Mouse (Mus musculus): Measurements from ENCODE around the gene Slc5a11. TPM values are rescaled to one million over a fixed set of nuclear protein-coding genes. Genes with fewer than 3 reads are reported as not detected.

The Slc5a11 gene
- total RNA-seq (2021): not detected
- long read RNA-seq, experiment 1: 0 reads
- long read RNA-seq, experiment 2: 0 reads

DNA sequence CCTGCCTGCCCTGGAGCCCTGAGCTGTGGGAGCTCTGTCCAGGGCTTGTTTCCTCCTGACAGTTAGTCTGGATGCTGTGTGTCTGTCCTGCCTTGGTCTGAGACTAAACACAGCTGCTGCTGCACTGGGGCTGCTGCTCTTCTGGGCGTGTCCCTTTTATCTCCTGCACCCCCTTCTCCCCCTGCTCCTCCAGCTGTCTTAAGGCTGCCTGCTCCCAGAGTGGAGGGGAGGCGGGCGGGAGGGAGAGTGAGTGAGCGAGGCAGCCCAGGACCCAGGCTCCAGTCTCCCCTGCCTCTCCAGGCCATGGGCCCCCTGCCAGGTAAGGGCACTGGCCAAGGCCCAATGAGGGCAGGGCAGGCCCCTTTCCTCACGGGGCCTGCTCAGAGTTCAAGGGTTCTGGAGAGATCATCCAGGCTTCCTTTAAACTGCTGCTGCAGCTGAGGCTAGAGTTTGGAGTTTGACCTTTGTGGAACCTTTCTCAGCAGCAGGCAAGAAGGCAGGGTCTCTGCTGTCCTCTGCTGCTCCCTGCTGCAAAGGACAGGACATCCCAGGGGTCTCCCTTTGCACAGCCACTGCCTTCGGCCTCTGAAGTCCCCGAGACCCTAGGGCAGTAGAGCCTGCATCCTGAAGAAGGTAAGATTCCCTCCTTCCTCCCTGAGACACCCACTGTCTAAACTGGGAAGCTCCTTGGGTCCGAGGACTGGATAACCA, at the start of gene Slc5a11:
Gene Slc5a11, plus strand, starts transcription at position 416 of the 711 bp plus-strand sequence.
- DNase-seq: peak; percentile 16

DNA sequence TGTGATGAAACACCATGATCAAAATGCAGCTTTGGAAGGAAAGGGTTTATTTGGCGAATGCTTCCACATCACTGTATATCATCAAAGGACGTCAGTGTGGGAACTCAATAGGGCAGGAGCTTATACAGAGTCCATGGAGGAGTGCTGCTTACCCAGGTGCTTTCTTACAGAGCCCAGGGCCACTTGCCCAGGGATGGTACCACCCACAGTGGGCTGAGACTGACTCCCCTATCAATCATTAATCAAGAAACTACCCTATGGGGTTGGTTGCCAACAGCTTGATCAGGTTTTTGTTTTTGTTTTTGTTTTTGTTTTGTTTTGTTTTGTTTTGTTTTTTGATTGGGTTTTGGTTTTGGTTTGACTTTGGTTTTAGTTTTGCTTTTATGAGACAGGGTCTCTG, 47.1 kb upstream of the Slc5a11 start:
- DNase-seq: no peak

DNA sequence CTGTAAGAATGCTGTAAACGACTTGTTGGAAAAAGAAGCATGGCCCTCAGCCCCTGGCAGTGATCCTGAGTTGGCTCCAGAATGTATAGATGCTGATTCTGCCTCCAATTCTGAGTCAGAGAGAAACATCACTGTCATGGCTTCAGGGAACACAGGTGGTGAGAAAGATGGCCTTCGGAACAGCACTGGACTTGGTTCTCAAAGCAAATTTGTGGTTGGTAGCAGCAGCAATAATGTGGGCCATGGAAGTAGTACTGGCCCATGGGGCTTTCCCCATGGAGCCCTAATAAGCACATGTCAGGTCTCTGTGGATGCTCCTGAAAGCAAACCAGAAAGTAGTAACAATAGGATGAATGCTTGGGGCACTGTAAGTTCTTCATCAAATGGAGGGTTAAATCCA, 45.0 kb upstream of the Slc5a11 start:
- no peak for DNase-seq

DNA sequence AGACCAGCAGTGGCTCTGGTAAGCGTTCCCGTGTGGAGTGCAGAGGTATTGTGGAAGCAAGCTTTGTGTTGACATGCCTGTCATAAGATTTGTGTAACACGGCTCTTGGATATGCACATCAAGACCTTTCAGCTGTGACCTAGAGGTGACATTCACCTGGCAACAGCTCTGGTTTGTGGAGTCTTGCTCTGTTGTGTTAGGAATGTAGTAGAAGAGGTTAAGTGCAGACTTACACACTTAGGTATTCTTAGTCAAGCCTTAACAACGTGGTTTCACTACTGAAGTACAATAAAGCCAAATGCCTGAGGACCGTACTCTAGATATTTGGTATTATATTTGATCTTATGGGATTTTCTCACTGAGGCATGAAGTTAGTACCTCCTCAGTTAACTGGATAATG, 42.5 kb upstream of the Slc5a11 start:
- no peak for DNase-seq

DNA sequence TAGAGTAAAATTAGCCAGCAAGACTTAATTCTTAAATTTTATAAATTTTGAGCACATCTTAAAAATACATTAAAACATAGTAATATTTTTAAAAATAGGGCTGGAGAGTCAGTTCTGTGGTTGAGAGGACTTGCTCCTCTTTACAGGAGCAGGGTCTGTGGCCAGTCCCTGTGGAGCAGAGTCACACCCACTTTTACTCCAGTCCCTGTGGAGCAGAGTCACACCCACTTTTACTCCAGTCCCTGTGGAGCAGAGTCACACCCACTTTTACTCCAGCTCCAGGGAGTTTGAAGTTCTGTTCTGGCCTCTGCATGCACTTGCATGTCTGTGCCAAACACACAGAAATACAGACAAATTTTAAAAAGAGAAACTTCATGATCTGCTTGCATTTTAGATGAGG, 37.4 kb upstream of the Slc5a11 start:
- no peak for DNase-seq

DNA sequence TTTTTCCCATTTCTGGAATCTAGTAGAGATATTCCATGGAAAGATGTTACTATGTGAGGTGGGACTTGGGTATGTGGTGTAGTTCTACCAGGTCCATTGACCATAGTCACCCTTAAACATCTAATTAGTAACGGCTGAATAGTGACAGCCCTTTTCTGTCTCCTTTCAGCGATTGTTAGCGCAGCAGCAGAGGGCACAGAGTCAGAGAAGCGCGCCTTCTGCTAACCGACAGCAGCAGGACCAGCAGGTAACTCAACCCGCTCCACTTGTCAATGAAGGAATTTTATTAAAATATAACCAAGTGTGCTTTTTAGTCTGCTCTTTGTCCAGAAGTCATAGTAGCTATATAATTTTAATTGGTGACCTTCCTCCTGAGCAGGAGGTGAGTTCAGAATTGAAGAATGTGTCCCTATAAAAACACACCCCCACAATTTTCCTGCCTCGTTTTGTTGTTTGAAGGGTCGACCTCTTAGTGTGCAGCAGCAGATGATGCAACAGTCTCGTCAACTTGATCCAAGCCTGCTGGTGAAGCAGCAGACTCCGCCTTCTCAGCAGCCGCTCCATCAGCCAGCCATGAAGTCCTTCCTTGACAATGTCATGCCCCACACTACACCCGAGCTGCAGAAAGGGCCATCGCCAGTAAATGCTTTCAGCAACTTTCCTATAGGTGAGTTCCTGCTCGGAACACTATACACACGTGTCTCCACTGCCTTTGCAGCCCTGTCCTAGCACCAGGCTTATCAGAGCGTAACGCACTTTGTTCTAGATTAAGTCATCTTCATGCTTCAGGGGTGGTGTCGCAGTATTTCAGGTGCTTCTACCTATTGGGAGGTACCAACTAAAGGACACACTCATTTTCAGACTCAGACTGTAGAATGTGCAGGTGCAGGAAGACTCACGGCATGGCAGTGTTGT, 32.5 kb upstream of the Slc5a11 start:
- no peak for DNase-seq

DNA sequence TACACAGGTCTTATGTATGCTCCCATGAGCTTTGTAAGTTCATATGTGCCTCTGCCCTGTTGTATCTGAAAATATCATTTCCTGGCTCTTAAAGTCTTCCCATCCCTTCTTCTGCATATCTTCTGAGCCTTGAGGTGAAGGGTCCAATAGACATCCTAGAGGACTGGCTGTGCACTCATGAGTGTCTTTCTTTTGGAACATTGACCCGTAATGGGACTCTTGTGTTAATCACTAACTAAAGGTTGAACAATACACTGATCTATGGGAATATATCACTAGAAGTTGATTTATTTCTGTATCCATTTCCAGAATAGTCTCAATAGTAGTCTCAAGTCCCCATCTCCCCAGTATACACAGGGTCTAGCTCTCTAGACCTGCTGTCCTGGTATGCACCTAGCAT, 29.7 kb upstream of the Slc5a11 start:
- no peak for DNase-seq

DNA sequence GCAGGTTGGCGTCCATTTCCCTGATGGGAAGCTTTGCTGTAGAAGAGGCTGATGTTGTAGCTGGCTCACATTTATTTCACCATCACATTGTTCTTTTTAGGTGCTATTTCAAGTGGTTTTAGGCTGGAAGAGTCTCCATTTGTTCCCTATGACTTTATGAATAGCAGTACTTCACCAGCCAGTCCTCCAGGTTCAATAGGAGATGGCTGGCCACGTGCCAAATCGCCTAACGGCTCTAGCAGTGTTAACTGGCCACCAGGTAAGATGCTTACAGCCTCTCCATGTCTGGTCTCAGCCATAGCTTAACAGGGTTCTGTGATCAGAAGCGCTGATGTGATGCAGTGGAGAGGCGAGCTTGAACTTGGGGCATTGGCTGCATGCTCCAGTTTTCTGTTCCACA, 28.1 kb upstream of the Slc5a11 start:
- no peak for DNase-seq

DNA sequence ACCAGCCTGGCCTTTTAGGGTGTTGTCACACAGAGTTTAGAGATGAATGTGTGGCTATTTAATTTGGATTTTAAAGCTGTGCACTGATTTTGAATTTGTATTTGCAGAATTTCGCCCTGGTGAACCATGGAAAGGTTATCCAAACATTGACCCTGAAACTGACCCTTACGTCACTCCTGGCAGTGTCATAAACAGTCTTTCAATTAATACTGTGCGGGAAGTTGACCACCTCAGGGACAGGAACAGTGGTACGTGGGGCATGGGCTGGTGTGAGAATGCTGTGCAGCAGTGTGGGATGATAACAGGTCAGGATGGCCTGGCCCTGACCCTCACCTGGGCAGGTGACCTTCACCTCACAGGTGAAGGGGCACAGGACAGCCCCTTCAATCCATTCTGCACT, 27.3 kb upstream of the Slc5a11 start:
- no peak for DNase-seq

DNA sequence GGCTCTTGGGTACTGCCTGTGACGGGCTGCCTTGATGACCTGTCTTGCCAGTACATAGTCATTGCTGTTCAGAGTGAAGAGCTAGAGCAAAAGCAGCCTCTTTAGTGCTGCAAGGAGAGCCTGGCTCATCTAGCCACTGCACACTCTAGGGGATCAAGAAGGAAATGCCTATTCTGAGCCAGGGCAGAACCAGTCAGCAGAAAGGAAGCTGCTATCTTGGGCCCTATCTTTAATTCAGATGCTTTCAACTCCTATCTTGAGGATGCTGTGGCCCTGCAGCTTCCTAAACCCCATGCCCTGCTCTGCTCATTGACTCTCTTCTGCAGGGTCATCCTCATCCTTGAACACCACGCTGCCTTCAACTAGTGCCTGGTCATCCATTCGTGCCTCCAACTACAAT, 26.1 kb upstream of the Slc5a11 start:
- no peak for DNase-seq

DNA sequence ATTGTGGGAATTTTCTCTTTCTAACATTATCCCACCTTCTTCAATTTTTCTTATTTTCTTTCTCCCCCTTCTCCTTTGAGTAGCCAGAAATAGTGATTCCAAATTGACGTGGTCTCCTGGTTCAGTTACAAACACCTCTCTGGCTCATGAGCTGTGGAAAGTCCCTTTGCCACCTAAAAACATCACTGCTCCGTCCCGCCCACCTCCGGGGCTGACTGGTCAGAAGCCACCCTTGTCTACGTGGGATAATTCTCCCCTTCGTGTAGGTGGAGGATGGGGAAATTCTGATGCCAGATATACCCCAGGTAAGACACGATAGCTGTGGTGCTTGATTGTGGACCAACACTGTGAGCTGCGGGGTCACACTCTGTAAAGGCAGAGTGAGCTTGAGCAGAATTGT, 24.8 kb upstream of the Slc5a11 start:
- DNase-seq: no peak

DNA sequence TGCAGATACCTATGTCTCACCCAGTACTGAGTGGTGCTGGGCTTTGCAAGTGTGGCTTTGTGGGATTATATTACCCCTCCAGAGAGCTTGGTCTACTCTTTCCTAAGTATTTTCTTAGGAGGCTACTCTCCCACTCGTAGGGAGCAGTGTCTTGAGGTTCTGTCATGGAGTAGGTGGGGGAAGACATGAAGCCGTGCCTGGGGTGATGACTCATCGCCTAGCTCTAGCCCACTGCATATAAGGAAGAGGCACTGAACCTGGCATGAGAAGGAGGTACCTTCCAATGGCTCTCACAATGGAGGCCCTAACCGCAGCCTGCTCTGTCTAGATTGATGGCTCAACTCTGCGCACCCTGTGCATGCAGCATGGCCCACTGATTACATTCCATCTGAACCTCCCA, 22.8 kb upstream of the Slc5a11 start:
- no peak for DNase-seq

DNA sequence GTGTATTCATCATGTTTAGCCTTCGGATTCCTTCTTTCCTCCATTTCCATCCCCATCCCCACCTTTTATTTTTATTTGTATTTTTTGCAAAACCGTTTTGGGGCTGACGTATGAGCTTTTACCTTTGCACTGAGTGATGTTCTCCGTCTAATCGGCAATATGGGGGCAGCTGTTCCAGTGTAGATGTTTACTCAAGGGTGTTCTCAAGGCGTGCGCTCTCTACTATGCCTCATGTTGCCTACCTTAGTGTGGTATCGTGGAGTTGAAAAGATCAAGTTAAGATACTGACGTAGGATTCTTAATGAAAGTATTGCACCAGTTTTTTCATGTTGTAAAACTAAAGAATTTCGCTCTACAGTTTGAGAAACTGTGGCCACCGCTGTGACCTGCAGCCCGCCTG, 21.4 kb upstream of the Slc5a11 start:
- no peak for DNase-seq

DNA sequence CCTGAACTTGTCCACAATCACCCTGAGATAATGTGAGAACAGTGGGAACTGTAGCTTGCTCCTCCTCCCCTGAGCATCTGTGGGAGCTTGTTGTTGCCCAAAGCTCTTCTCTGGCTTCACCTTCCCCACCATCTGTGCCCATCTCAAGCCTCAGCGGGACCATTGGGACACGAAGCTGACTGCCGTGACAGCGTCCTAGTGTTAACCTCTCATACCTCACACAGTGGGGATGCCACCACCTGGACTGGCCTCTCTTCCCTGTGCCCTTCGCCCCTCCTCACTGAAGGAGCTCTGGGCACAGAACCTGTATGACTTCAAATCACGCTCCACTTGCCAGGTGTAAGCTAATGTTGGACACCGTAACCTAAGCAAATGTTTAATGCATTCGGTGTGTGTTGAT, 19.9 kb upstream of the Slc5a11 start:
- DNase-seq: no peak

DNA sequence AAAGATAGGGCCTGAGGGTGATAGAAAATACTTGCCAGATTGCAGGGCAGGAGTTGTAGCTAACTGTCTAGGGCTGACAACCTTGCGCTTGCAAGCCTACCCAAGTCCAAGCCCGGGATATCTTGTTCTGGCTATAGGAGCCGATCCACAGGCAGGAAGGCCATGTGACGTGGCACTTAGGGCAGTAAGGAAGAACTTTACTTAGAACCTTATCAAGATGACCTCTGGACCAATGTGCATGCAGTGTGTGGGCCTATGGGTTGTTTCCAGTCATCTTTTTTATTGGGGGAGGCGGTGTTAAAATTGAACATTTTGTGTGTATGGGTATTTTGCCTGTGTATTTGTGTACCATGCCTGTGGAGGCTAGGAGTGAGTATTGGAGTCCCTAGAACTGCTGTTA, 18.1 kb upstream of the Slc5a11 start:
- DNase-seq: no peak

DNA sequence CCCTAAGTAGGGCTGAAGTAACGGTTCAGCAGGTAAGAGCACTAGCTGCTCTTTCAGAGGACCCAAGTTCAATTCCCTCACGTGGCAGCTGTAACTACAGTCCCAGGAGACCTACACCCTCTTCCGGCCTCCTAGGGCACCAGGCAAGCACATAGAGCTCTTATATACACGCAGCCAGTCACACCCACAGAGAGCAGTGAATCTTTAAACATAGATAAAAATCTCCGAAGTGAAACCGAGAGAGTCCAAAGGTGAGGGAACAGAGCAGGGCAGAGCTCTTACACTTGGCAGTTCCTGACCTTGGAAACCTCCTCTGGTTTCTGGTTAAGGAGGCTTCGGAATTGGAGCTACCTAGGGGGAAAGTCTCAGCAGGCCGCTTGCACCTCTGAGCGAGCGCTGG, 15.9 kb upstream of the Slc5a11 start:
- no peak for DNase-seq

DNA sequence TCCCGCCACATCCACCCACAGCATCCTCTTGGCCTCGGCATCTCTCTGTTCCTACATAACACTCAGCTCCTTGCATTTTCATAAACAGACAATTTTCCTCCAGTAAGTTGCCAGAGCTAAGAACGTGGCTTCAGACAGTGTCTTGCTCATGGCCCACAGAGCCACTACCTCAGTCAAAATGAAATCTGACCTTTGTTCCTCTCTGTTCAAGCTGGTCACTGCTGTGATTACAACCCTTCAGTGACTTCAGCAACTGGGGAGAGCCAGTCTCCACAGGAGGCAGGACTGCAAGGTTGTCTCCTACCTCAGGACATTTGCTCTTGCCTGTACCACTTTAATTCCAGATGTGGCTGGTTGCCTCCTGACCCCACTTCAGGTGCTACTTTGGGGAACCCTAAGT, 15.4 kb upstream of the Slc5a11 start:
- DNase-seq: no peak

DNA sequence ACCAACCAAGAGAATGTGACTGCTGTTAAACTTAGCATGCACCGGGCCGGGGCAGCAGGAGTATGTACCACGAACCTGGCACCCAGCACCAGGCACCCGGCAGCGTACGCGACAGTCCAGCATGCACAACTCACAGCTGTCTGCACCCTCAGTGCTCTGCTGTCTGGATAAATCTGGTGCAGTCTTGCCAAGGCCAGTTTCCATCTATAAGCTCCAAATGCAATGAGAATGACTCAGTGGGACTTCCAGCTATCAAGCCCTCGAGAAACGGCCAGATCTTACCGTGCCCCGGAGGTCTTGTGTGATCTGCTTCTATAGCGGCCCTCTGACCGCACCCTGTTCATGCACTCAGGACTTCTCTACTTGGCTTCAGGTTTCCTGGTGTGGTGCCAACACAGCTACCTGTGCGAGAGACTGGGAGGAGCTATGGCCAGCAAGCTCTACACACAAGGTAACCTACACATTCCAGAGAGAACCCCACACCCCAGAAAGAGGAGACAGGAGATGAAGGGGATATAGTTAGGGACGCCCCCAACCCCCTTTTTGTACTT, 14.8 kb upstream of the Slc5a11 start:
- DNase-seq: no peak

DNA sequence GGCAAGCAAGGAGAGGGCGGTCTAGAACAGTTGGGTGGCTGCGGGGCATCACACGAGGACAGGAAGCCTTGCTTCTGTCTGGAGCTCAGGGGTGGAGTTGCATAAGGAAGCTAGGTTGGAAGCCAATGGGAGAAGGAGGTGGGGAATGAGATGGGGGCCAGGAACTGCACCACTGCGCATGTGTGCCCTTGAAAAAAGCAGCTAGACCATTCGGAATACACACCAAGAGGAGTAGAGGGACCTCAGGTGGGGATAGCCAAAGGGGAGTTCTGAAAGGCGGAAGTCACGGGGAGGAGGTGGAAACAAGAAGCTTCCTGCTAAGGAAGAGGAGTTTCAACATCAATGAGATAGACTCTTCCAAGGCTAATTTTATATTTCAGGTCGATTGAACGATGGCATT, 13.9 kb upstream of the Slc5a11 start:
- DNase-seq: no peak

DNA sequence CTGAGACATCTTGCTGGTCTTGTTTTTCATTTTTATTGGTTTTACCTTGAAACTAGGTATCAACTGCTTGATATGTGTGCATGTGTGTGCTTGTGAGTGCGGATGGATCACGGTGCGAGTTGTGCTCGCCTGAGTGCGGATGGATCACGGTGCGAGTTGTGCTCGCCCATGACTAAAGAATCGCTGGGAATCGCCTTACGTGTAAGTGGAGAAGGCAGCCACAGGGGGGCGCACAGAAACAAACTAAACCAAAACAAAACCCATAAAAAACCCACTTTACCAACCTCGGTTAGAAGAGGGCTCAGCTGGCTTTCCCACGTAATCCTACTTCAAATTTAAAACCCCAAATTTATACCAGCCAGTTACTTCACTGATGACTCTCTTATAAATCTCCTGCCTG, 9.3 kb upstream of the Slc5a11 start:
- DNase-seq: no peak

DNA sequence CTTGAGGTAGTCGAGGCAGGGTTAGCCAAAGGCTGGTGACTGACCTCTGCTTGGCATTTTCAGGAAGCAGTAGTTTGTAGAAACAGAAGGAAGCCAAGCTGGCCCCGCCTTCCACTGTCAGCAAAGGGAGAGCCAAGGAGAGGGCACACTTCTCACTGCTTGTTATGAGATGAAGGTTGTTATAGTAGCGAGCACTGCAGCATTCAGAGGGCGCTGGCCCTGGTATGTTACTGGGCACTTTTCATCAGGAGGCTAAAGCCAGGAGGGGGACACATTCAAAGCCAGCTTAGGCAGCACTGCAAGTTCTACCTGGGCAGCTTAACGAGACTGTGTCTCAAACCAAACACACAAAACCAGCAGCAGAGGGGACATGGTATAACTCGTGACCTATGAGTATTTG, 7.0 kb upstream of the Slc5a11 start:
- no peak for DNase-seq

DNA sequence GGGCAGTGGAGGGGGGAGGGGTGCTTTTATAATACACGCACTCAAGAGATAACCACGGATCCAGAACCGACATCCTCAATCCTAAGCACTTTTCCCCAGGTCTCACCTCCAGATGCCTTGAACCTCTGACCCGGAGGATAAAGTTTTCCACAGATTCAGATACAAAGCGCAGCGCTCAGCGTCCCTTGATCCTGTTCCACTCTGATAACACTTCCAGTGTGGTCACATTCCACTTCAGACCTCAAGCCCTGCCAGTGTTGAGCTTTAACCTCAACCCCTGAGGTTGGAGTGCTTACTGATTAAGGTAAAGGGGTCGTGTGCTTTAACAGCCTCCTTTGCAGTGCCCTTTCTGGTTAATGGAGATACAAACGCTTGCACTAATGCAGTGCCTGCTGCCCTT, 4.7 kb upstream of the Slc5a11 start:
- no peak for DNase-seq

DNA sequence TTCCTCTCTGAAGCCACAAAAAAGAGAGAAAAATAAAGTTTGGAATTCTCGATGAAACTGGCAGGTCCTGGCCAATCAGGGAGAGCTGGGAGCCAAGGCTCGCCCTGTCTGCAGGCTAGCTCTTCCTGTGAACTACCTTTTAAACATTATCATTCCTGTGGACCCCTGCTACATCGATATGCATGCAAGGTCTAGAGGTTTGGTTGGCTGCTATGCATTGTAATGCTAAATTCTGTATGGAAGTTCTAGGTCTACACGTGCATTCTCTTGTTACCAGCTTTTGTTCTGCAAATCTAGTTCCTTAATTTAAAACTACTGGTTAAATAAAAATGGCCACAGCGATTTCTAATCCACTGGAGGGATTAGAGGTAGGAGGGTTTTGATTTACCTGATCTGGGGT, 3.1 kb upstream of the Slc5a11 start:
- no peak for DNase-seq

All from gastrocnemius, postnatal 25 days (tissue).